Mouse (Mus musculus) brain, embryonic 14.5 days (tissue): ENCODE results near the gene Mutyh. TPM values are rescaled to one million over a fixed set of nuclear protein-coding genes. Genes with fewer than 3 reads are reported as not detected.
"Not testable (repeated sequence)": the region's sequence is repeated elsewhere in the genome, so short reads cannot be mapped to it uniquely, and the experiment has no call there.

Experiments
- DNase-seq: peaks from one replicate; pipeline ENCODE4 v3.0.0-alpha.2; 2011; ENCODE audit warnings: low read depth
- CTCF ChIP-seq: fragments of 200-500 bp; IDR thresholded peaks from 2 replicates; pipeline ENCODE4 v1.5.1; 2012; ENCODE audit warnings: inconsistent platforms, mild to moderate bottlenecking, moderate library complexity, borderline replicate concordance; ENCODE audit not compliant: insufficient read depth, insufficient read length; ENCODE audit errors: extremely low read depth
- POLR2A ChIP-seq: fragments of 200-500 bp; IDR thresholded peaks from 2 replicates; pipeline ENCODE4 v1.6.1; 2012; ENCODE audit warnings: mild to moderate bottlenecking, inconsistent platforms, borderline replicate concordance; ENCODE audit not compliant: poor library complexity, insufficient read depth, insufficient read length, severe bottlenecking; ENCODE audit errors: extremely low read depth
- polyA plus RNA-seq: library from polyadenylated mRNA; depleted of rRNA; stranded (reverse); fragments of >200 nt; gene quantifications from 2 replicates; pipeline ENCODE4 v1.2.3, GENCODE M21; 2012

Mutyh gene
- polyA plus RNA-seq, 1 experiment: 10.7 TPM

GRCm38 (mm10) chr4:116820902-116821693, 13.6 kb downstream of the Mutyh start:
- peak; percentile 58 for DNase-seq
- TF ChIP-seq CTCF (peak; percentile 54), POLR2A (no peak)

DNA sequence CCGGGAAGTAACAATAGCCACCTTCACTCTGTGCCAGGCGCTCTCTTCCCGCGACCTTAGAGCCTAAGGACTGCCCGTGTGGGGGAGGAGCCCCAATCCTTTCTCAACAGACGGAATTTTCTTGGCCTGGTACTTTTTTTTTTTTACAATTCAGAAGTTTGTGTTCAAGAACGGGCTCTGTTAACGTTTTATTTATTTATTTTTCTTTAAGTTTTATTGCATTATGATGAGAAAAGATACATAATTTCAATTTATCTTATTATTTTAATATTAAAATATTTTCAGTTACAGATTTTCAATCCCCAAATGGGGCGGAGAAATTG, 14.1 kb downstream of the Mutyh start, which contains the start of gene Hpdl:
Gene Hpdl (minus strand): TSS at position 14 of the 323 bp plus-strand sequence.
- no peak for DNase-seq
- TF ChIP-seq POLR2A (no peak), CTCF (no peak)

- peak; percentile 83 for DNase-seq
- TF ChIP-seq POLR2A (peak; percentile 47; the same call in 1 of the 2 replicates), CTCF (no peak)
Observed at GRCm38 (mm10) chr4:116824541-116825004, 17.1 kb downstream of the Mutyh start.

GRCm38 (mm10) chr4:116827819-116828218, 20.3 kb downstream of the Mutyh start:
- TF ChIP-seq POLR2A (no peak), CTCF (peak; percentile 76; the same call in 1 of the 2 replicates)
- DNase-seq: peak; percentile 89

- peak; percentile 79 for DNase-seq
- TF ChIP-seq CTCF (no peak), POLR2A (no peak)
Observed at GRCm38 (mm10) chr4:116829364-116830069, 22.0 kb downstream of the Mutyh start.

- DNase-seq: no peak
- TF ChIP-seq CTCF: no peak
- no peak for TF ChIP-seq POLR2A
Observed at GRCm38 (mm10) chr4:116830070-116830368, 22.5 kb downstream of the Mutyh start.

DNA sequence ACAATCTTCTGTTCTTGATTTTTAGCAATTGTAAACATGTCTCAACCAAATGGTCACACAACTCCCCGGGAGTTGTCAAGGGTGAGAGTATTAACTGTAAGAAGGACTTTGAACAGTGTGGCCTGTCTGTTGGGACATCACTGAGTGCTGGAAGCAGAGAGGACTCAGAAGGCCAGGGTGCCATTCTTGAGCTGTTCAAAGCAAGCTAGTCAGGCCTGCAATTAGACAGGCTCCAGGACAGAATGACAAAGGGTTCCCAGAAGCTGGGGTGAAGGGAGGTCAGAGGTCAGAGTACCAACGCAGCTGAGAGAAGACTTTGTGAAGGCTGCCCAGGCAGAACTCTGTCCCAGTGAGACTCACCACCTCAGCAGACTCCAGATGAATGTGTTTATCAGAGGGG, 31.5 kb downstream of the Mutyh start:
- no peak for TF ChIP-seq CTCF
- TF ChIP-seq POLR2A: no peak
- DNase-seq: no peak

- DNase-seq: not testable (repeated sequence)
Observed at GRCm38 (mm10) chr4:116840096-116840495, 32.6 kb downstream of the Mutyh start.

DNA sequence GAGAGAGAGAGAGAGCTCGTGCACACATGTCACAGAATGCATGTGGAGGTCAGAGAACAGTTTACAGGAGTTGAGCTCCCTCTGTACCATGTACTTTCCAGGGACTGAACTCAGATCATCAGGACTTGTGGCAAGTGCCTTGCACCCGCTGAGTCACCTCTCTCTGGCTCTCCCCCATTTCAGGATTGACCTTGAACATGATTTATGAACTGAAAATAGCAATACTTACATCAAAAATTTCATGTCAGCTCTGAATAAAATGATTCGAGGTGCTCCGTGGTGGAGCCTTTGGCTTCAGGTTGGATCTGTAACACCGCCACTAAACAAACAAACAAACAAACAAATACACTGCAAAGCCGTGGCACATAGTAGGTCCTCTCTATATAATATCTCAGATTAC, 33.3 kb downstream of the Mutyh start:
- TF ChIP-seq POLR2A: no peak
- no peak for TF ChIP-seq CTCF
- DNase-seq: no peak

DNA sequence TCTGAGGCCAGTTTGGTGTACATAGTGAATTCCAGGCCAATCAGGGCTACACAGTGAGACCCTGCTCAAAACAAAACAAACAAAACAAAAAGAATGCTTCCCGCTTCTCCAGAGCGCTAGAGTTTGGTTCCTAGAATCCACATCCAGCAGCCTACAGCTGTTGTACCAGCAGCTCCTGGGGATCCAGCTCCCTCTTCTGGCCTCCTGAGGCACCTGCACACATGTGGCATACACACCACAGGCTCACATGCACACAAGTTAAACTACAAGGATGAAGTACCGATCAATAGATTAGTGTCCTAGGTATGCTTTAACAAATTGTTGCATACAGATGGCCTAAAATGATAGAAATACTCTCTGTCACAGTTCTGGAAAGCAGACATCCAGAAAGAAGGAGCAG, 36.8 kb downstream of the Mutyh start:
- no peak for TF ChIP-seq POLR2A
- TF ChIP-seq CTCF: no peak
- DNase-seq: no peak

DNA sequence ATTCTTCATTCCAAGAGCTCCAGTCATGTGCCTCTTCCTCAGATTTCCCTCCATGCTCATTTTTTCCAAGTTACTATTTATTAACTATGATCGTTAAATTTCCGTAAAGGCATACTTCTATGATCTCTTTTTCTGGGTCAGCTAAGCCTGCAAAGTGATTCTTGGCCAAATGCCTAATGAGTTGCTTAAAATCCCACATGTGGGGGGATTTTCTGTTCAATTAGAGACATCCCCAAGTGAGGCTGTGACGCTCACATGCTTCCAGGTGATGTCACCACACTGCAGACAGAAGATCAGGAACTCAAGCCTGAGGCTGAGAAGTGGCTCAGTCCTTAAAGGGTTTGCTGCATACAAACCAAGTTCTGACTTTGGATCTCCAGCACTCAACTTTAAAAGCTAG, 42.4 kb downstream of the Mutyh start:
- DNase-seq: no peak
- TF ChIP-seq CTCF (no peak), POLR2A (no peak)

DNA sequence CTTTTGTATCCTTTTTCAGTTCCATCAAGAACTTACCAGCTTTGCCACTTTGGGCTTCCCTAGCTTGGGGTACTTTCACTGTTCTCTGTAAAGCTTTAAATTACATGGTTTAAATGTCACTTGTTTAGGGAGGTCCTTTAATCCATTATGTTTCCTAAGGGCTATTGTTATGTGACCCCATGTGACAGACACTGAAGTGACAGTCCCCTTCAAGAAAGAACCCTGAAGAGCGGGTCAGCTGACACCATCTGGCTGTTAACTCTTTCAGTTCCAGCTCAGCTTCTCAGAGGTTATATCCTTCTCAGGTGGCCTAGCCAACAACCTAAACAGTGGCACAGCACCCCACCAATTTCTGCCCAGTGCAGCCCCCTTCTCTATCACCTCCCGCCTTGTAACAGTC, 46.8 kb downstream of the Mutyh start:
- no peak for TF ChIP-seq POLR2A
- TF ChIP-seq CTCF: no peak
- peak; percentile 45 for DNase-seq

DNA sequence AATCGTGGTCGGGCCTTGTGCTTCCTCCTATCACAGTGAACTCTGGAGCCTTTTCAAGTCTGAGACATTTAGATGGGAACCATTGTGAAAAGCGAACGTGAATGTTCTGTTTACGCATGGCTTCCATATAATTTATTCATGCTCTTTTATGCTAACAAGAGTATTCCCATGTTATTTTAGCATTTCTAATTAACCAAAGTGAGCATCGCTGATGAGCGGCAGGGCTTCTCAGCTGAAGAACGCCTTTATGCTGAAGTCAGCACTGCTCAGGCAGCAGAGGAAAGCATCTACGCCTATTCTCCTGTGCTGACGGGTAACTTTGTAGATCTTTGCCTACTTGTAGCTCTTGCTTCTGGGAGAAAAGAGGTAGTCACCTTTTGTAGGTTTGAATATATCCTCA, 49.7 kb downstream of the Mutyh start:
- peak; percentile 79 for DNase-seq

More for the DNA sequence above, 49.7 kb downstream of the Mutyh start:
- no peak for TF ChIP-seq POLR2A
- TF ChIP-seq CTCF: no peak
